Mouse (Mus musculus) left cerebral cortex, postnatal 10 days (tissue): Measurements from ENCODE around the gene Abhd10. TPM values are rescaled to one million over a fixed set of nuclear protein-coding genes. Genes with fewer than 3 reads are reported as not detected.
A peak's percentile ranks its signal among the peaks of the same experiment; 100 is the strongest.

Source experiments
- DNase-seq, 2 experiments: peaks; one replicate each; pipeline ENCODE4 v3.0.0; 2021 to 2022; ENCODE audit warnings: low spot score in 2 of 2, mixed read lengths in 1 of 2; ENCODE audit errors: extremely low spot score in 1 of 2
- intact Hi-C: fragments of 180-260 bp; cut with DNase I; formaldehyde crosslinking; loops from one replicate; pipeline ENCODE4 v1.15.1; 2025
- total RNA-seq, 2 experiments: library from RNA; stranded (reverse); gene quantifications; 2 replicates each; pipeline ENCODE4 v1.2.3; 2021

The Abhd10 gene
- total RNA-seq, 2 experiments from 2014 or later = 21.1 to 22.1 TPM

DNA sequence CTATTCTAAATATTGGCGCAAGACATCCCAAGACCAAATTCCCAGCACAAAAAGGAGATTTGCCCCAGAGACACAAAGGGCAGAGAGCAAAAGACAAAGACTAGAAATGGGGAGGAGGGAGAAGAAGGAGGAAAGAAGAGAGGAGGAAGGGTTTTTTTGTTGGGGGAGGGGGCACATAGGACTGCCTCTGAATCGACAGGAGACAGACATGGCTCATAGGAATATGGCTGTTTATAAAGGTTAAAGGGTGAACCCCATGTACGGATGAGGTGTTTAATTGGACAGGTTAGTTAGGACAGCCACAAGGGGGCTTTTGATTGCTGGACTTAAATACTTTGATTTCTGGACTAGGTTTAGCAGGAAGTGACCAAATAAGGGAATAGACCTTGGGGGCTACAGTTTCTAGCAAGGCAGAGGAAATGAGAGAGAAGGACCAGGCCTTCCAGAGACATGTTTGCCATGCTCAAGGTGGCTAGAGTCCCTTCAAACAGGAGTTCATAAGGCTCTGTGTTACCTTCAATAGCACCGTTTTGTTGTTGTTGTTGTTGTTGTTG lies 913 bp upstream of the Abhd10 start:
- intact Hi-C loops = no loop called here
- DNase-seq = no peak

DNA sequence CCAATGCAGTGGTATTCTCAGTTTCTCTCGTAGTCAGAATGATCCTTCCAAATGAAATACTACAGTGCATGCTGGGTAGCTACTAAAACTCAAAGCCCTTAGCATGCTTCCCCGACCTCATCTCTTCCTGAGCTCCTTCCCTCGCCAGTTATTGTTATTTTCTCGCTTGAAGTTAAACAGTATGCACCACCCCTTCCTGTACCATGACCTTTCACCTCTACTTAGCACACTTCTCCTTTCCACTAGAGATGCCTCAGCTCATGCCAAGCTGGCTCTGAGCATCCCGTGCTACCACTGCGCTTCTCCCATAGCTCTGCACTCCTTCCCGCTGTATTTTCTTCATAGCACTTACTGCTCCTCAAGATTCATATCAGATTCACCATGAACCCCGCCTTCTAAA lies 4.9 kb downstream of the Abhd10 start:
- intact Hi-C loops = no loop called here
- DNase-seq = no peak

DNA sequence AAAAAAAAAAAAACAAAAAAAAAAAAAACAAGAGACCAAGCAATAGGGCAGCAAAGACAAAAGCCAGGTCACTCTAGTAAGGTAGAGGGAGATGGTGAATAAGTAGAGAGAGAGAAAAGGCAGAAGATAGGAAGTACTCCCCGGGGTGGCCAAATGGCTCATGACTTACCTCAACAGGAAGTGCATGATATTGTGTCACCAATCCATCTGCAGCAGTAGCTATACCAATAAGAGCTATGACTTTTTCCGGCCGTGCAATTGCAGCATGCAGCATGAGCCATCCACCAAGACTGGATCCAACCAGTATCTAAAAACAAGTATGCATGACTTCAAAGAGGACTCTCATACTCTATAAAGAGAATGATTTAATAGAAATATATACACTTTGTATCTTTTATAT lies 6.0 kb downstream of the Abhd10 start:
- intact Hi-C loops = no loop called here
- DNase-seq = no peak

DNA sequence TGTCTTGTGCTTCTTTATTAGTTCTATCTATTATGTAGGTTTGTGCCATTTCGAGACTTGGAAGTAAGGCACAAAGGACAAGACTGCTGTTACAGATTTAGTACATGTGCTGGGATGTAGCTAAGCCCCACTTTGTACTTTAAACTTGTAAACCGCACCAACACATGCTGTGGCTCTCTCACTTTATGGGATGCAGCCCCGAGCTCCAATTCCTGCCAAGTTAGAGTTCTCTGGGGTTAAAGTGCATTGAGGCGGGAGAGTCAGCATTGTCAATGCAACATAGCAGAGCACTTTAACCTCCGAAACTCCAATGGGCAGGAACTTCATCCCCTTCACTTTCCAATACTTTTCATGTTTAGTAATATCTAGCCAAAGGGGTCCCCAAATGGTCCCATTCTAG lies 13.6 kb downstream of the Abhd10 start:
- intact Hi-C loops = loop anchor here (10.0 kb wide), 1 partner anchor 536 kb away; no protein-coding TSS in a partner anchor

DNA sequence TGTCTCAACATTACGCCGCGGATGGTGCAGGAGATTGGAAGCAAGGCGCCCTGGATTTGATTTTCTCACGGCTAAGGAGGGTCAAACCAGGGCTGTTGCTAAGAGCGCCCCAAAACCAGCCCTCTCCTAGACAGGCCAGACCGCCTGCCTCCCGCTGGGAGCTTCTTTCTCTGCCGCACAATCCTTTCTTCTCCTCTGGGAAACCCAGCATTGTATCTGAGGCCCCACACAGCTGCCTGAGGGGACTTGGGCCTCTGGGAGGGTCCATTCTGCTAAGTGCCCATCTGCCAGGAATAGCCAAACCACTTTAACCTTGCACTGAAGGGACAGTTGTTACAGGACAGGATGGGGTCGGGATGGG lies 18.0 kb downstream of the Abhd10 start:
- intact Hi-C loops = loop anchor here (10.0 kb wide), 1 partner anchor 540 kb away; no protein-coding TSS in a partner anchor
- peak in 1 of 2 experiments; percentile 60 for DNase-seq

More for the DNA sequence above, 13.6 kb downstream of the Abhd10 start:
- no peak for DNase-seq

DNA sequence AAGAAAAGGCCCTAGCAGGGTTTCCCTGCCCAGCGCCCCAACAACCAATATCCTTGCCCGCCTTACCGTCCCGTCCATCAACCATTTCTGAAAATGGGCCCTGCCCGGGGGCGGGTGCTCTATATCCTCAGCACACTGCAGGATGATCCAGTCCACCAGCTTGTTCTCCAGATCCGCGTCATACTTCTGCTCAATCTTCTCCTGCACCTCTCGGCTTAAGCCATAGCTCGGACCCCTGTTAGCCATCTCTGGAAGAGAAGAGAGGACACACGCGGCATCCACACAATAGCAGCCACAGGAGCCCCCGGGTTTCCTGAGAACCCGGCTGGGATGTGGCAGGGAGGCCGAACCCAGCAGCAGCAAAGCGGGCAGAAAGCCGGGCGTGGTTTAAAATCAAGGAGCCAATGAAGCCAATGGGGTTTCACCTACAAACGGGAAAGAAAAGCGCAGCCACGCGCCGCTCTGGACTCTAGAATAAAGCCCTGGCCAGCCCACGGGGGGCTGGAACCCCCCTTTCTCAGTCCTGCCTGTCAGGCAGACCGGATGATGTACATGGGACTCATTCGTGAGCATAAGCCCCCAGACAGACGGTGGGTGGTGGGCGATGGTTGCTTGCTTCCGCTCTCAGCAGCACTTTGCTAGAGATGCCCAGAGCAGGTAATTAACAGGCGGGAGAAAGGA lies 18.6 kb downstream of the Abhd10 start, which contains the start of gene Tagln3:
Gene Tagln3, minus strand, starts transcription at position 548 of the 681 bp plus-strand sequence.
- peak; percentile 76 to 81 for DNase-seq
- intact Hi-C loops = loop anchor here (10.0 kb wide), 1 partner anchor 541 kb away; no protein-coding TSS in a partner anchor

DNA sequence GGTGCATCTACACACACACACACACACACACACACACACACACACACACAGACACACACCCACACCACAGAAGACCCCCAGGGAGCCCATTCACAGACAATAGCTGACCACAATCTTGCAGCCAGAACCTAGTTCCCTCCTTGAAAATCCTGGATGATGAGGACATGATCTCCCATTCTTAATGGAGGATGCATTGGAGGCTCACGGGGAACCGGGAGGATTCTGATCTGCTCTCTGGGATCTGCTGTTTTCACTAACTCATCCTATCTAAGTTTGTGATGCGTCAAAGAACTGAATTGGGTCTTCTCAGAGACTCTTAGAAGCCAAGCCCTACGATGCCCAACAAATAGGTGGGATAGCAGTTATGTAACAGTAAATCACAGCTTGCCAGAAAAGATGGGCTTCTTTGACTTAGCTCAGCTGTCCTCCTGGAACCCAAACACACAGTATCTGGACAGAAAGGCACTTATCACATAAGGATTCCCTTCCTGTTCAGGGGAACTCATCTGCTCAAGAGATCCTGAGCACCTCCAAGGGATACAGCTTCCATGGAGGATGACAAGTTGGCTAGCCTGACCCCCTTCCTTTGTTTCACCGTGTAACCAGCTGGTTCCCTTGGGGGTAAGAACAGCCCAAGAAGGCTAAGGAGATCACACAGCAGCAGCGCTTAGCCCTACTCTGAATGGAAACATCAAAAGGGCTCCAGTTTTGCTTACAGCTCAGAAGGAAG lies 19.4 kb downstream of the Abhd10 start:
- intact Hi-C loops = loop anchor here (10.0 kb wide), 1 partner anchor 541 kb away; no protein-coding TSS in a partner anchor
- DNase-seq = no peak

DNA sequence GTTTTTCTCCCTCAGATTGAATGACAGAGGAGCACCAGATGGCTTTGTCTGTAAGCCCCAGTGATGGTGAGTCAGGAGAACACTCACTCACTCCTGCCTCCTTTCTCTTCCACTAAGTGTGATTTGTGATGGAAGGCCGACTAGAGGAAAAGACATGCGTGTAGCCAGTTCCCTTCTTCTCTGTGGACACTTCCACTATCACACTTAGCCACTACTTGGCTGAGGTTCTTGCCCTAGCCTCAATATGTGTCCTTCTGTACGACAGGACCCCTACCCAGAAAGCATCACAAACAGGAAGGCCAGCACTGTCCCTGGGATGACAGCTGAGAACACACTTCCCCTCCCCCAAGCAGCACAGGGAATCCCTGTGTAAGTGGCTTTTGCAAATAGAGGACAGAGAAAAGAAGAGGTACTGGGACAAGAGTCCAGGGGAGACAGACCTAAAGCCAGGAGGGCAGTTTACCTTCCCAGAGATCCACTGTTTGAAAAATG lies 20.2 kb downstream of the Abhd10 start:
- intact Hi-C loops = loop anchor here (10.0 kb wide), 1 partner anchor 542 kb away; no protein-coding TSS in a partner anchor
- DNase-seq = no peak

DNA sequence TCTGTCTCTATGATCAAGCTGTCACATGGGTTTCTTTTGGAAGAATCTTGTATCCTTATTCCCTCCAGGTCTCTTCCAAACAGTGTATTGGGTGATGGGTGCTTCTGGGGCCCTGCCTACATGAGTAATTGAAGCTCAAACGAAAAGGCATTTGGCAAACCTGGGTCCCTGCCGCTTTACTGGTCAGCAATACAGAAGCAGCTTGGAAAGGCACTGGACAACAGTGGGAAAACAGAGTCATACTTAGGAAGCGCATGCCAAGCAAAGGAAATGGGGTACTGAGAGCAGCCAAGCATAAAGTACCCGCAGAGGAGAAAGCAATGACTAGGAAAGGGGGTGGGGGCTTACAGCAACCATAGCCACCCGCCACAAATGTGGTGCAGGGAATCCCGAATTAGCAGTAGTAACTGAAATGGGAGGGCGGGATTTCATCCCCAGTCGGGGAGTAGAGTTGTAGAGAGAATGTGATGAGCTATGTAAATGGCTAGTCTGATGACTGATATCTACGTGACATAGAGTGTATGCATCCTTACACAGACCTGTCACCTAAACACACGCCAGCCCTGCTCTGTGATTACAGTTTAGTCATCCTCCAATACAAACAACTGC lies 22.6 kb downstream of the Abhd10 start:
- intact Hi-C loops = loop anchor here (10.0 kb wide), 1 partner anchor 545 kb away; no protein-coding TSS in a partner anchor

DNA sequence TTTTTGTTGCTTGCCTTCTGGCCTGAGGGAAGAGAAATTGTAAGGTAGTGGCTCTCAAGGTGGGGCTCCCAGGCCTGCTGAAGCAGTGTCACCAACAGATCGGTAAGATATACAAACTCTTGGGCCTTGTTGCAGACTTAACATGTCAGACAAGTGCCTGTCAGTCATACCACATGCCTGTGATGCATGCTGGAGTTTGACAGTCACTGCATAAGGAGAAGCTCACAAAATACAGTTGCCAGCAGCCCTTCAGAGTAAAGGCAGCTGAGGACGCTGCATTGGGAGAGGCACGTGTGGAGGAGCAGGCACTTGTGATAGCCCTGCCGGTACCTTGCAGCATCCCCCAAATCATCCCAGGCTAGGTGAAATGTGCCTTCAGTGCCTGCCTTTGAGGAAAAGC lies 24.5 kb downstream of the Abhd10 start:
- DNase-seq = no peak
- intact Hi-C loops = no loop called here

More for the DNA sequence above, 22.6 kb downstream of the Abhd10 start:
- no peak for DNase-seq

DNA sequence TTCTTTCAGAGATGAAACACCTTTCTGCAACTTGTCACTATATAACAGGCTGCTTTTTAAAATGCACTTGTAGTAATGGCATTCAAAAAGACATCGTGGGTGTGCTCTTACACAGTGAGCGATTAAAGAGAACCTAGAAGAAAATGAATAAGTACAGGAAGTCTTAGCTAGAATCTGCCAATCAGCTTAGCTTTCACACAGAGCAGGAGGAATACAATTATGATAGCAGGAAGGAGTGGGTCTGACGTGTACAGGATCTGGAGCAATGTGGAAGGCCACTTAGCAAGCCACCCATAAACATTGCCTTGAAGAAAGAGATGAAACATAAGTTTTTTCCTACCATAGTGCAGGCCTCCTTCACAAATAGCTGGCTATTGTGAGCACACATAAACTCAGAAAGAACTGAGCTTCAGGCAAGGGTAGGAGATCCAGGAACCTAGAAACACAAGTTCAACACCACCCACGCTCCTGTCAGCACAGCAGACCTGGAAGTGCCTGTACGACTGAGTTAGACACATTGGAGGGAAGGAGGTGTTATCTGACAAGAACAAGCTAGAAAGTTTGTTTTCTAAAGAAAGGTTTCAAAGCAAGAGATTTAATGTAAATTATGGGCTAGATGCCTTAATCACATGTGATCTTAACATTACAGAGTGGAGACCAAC lies 28.1 kb downstream of the Abhd10 start:
- no peak for DNase-seq
- intact Hi-C loops = no loop called here

DNA sequence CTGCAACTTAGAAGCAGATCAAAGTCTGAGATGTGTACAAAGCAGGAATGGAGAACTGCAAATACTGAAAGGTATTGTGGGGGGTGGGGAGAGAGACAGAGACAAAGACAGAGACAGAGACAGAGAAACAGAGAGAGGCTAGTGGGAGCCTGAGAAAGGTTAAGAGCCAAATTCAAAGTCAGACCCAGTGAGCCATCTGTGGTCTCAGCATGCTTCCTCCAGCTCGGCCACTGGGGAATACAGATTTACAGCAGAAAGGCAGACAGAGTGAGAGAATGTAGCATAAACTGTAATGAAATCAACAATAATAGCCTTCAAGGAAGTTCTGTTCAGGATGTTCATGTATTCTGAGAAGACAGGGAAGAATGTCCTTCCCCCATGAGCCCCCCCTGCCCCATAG lies 28.9 kb downstream of the Abhd10 start:
- intact Hi-C loops = no loop called here
- no peak for DNase-seq

DNA sequence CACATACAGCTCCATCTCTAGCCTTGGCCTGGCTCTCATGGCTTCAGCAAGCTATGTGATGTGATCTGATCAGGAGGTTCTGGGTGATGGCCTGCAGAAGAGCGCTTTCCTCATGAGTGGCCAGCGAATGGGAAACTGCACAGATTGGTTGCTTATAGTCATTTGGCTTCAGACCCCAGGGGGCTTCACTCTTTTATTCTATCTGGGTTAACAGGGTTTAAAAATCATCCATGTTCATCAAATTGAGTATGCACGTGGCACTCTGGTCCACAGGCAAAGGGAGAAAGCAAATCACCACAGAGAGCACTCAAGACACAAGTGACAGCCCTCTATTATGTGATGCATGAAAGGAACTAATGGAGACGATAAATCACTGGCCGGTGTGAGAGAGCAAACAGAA lies 29.5 kb downstream of the Abhd10 start:
- no peak for DNase-seq
- intact Hi-C loops = no loop called here

DNA sequence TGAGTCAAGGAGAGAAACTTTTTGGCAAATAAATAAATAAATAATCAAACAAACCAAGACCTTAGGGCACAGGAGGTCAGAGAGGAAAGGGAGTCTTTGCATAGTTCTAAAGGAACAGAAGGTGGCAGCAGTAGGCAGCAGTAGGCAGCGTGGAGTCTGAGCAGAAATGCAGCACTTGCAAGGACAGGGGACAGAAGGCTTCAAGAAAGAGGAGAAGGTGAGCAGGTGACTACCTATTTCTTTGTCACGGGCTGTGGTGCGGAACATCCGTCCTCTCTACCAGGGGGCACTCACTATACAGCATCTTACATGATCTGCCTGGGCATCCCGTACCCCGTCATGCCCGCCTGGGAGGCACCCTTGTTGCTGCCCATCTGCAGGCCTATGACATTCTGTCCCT lies 31.5 kb downstream of the Abhd10 start:
- intact Hi-C loops = no loop called here
- DNase-seq = no peak

DNA sequence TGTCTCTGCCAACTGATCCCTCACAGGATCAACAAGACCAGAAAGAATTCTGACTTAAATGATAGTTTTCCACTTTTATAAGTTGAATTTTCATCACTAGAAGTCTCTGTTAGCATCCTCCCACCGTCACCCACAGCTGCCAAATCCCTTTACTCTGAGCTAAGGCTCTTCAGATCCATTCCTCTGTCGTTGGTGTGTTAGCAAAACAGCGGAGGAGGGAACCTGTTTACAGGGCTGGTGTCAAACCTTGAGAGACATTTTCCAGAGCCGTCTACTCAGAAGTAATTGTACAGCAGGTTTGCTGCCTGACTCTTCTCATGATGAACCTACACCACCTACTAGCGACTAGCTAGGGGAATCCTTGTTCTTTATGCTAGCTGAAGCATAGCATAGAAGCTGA lies 43.5 kb downstream of the Abhd10 start:
- no peak for DNase-seq
- intact Hi-C loops = no loop called here

DNA sequence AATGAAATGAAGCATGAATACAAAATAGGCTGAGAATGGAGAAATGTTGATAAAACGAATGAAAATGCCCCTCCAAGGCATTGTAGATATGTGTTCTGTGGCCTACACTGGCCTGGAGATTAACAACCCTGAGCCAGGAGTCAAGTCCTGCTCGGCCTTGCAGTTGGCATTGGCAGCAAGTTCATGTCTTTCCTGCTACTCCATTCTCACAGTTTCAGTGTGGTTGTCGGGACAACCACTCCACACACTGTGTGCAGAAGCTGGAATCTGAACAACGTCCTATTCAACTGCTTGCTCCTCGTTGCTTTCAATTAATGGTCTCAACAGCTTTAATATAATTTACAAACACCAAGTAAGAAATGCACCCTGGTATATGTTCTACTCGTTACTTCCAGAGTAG lies 44.8 kb downstream of the Abhd10 start:
- intact Hi-C loops = no loop called here
- DNase-seq = no peak

DNA sequence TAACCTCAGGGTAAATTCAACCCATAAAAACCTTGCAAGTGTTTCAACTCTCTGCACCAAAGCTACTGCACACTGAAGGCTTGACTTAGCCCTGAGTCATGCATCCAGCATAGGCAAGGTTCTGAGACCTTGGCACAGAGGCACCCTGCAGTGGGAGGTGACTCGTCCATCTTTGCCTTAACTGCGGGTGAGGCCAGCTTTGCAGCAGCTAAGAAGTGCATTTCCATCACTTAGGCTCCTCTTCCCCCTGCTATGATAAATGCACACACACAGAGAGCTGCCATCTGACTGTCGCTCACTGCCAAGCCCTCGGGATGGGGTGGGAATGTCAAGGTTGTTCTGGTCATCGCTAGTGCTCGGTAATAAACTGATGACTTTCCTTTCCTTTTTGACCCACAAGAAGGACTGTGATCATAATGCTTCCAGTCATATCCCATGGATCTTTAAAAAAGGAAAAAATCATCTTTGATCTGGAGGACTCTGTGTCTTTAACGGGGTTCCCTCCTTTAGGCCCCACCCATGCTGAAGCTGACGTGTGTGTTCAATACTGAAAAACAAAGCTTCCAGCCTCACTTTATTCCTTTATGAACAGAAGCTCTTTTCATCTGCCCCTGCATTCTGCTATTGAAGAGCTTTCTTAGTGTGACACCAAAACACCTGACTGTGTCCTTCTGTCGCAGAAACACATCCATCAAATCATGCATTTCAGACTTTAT lies 47.2 kb downstream of the Abhd10 start:
- intact Hi-C loops = no loop called here
- no peak for DNase-seq

DNA sequence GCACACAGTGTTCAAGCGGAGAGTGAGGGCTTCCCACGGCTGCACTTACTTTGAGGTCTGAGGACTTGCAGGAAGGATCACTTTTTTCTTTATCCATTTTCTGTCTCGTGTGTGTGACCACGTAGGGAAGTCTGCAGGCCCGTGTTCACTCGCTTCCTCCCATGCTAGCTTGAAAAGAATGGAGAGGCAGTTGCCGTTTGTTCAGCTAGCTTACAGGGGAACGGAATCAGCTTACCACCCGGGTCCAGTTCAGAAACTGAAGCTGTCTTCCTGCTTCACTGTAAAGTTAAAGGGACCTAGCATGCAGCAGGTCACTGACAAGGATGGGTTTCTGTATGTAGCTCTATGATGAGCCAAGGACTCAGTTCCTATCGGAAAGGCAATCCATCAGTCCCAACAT lies 49.2 kb downstream of the Abhd10 start, which contains the start of gene Tmprss7:
Gene Tmprss7, minus strand, starts transcription at position 101 of the 400 bp plus-strand sequence.
- intact Hi-C loops = no loop called here
- DNase-seq = no peak
